Mouse (Mus musculus): Measurements from ENCODE around the gene Cnpy4. TPM values are rescaled to one million over a fixed set of nuclear protein-coding genes. Genes with fewer than 3 reads are reported as not detected.
A peak's percentile ranks its signal among the peaks of the same experiment; 100 is the strongest.

The Cnpy4 gene
- 51.4 and 56.7 TPM in 2 replicates for polyA plus RNA-seq (2016; fragmentation: Nextera tagmentation; extraction: Ambion mirVana)

- H3K4me3 ChIP-seq = peak within 1 kb of the TSS; percentile 78
- H3K36me3 ChIP-seq (replicated peaks) = peaks cover 61% of the 10 kb centered on the region
- no peaks in the 10 kb centered on the region for H3K27me3 ChIP-seq (ENCODE audit: poor library complexity, severe bottlenecking)
- DNase-seq (ENCODE audit: extremely low spot score, low spot score) = peak; percentile 78
- peaks cover 16% of the 10 kb centered on the region for H3K4me1 ChIP-seq
- peak within 1 kb of the TSS; percentile 93 for H3K27ac ChIP-seq
- H3K9me3 ChIP-seq = no peaks in the 10 kb centered on the region
- under 1% methylated on average over 31 of the region's 31 CpGs for WGBS
Observed at GRCm38 (mm10) chr5:138186950-138187638, at the start of gene Cnpy4, which contains the start of gene Taf6. Gene Cnpy4, plus strand, starts transcription at chr5:138187485. Gene Taf6, minus strand, starts transcription at chr5:138187451.

GRCm38 (mm10) chr5:138137935-138138549 lies 49.2 kb upstream of the Cnpy4 start:
- Histone ChIP-seq H3K4me1 (no peaks in the 10 kb centered on the region), H3K27me3 (ENCODE audit: poor library complexity, severe bottlenecking) (no peaks in the 10 kb centered on the region), H3K4me3 (no peak overlapping the region), H3K9me3 (no peaks in the 10 kb centered on the region), H3K27ac (no peak overlapping the region), H3K36me3 (replicated peaks) (peaks cover 57% of the 10 kb centered on the region)
- DNase-seq (ENCODE audit: extremely low spot score, low spot score) = no peak
- 67% methylated on average over 8 of the region's 8 CpGs for WGBS

- H3K27ac ChIP-seq = no peak overlapping the region
- WGBS = 81% methylated on average over 4 of the region's 4 CpGs
- no peaks in the 10 kb centered on the region; the same call in 1 of the 2 replicates for H3K9me3 ChIP-seq
- H3K4me1 ChIP-seq = no peaks in the 10 kb centered on the region
- no peak for DNase-seq (ENCODE audit: extremely low spot score, low spot score)
- H3K36me3 ChIP-seq (replicated peaks) = peaks cover 57% of the 10 kb centered on the region
- H3K4me3 ChIP-seq = no peak overlapping the region
- no peaks in the 10 kb centered on the region for H3K27me3 ChIP-seq (ENCODE audit: poor library complexity, severe bottlenecking)
Observed at GRCm38 (mm10) chr5:138138585-138138984, 48.7 kb upstream of the Cnpy4 start.

- H3K4me1 ChIP-seq = peaks cover 12% of the 10 kb centered on the region
- no peak for DNase-seq (ENCODE audit: extremely low spot score, low spot score)
- peak overlapping the region; percentile 98 for H3K27ac ChIP-seq
- peak overlapping the region; percentile 86 for H3K4me3 ChIP-seq
- no peaks in the 10 kb centered on the region for H3K27me3 ChIP-seq (ENCODE audit: poor library complexity, severe bottlenecking)
- H3K9me3 ChIP-seq = no peaks in the 10 kb centered on the region
- WGBS = 87% methylated on average over 3 of the region's 3 CpGs
- H3K36me3 ChIP-seq (replicated peaks) = peaks cover 40% of the 10 kb centered on the region
Observed at GRCm38 (mm10) chr5:138154390-138154789, 32.9 kb upstream of the Cnpy4 start.

- peak; percentile 90 for DNase-seq (ENCODE audit: extremely low spot score, low spot score)
- Histone ChIP-seq H3K4me3 (peak within 1 kb of the TSS; percentile 86), H3K27me3 (ENCODE audit: poor library complexity, severe bottlenecking) (no peaks in the 10 kb centered on the region), H3K27ac (peak within 1 kb of the TSS; percentile 98), H3K9me3 (no peaks in the 10 kb centered on the region), H3K4me1 (peaks cover 16% of the 10 kb centered on the region), H3K36me3 (replicated peaks) (peaks cover 34% of the 10 kb centered on the region)
- WGBS = under 1% methylated on average over 31 of the region's 31 CpGs
Observed at GRCm38 (mm10) chr5:138155443-138155976, 31.8 kb upstream of the Cnpy4 start, which contains the start of gene Zfp113. Gene Zfp113, minus strand, starts transcription at chr5:138155744.

GRCm38 (mm10) chr5:138160224-138160762 lies 27.0 kb upstream of the Cnpy4 start:
- Histone ChIP-seq H3K27me3 (ENCODE audit: poor library complexity, severe bottlenecking) (no peaks in the 10 kb centered on the region), H3K4me3 (peak overlapping the region; percentile 80), H3K36me3 (replicated peaks) (peaks cover 33% of the 10 kb centered on the region), H3K9me3 (no peaks in the 10 kb centered on the region), H3K27ac (peak overlapping the region; percentile 91), H3K4me1 (peaks cover 20% of the 10 kb centered on the region)
- WGBS = 72% methylated on average over 7 of the region's 7 CpGs
- DNase-seq (ENCODE audit: extremely low spot score, low spot score) = no peak

GRCm38 (mm10) chr5:138160842-138161665 lies 26.2 kb upstream of the Cnpy4 start, which contains the start of gene Cops6:
Gene Cops6, plus strand, starts transcription at chr5:138161071.
- H3K27ac ChIP-seq = peak within 1 kb of the TSS; percentile 91
- peaks cover 41% of the 10 kb centered on the region for H3K36me3 ChIP-seq (replicated peaks)
- no peaks in the 10 kb centered on the region for H3K27me3 ChIP-seq (ENCODE audit: poor library complexity, severe bottlenecking)
- WGBS = 1% methylated on average over 42 of the region's 42 CpGs
- peak within 1 kb of the TSS; percentile 80 for H3K4me3 ChIP-seq
- peaks cover 26% of the 10 kb centered on the region for H3K4me1 ChIP-seq
- DNase-seq (ENCODE audit: extremely low spot score, low spot score) = peak; percentile 95
- no peaks in the 10 kb centered on the region for H3K9me3 ChIP-seq

GRCm38 (mm10) chr5:138163046-138163445 lies 24.2 kb upstream of the Cnpy4 start:
- 77% methylated on average over 6 of the region's 6 CpGs for WGBS
- no peak overlapping the region for H3K27ac ChIP-seq
- DNase-seq (ENCODE audit: extremely low spot score, low spot score) = no peak
- peaks cover 61% of the 10 kb centered on the region for H3K36me3 ChIP-seq (replicated peaks)
- H3K27me3 ChIP-seq (ENCODE audit: poor library complexity, severe bottlenecking) = no peaks in the 10 kb centered on the region
- no peaks in the 10 kb centered on the region for H3K9me3 ChIP-seq
- peaks cover 31% of the 10 kb centered on the region for H3K4me1 ChIP-seq
- H3K4me3 ChIP-seq = peak overlapping the region; percentile 0; the same call in 1 of the 2 replicates

GRCm38 (mm10) chr5:138163610-138164009 lies 23.7 kb upstream of the Cnpy4 start:
- no peaks in the 10 kb centered on the region for H3K9me3 ChIP-seq
- WGBS = 82% methylated on average over 10 of the region's 10 CpGs
- peaks cover 66% of the 10 kb centered on the region for H3K36me3 ChIP-seq (replicated peaks)
- no peaks in the 10 kb centered on the region for H3K27me3 ChIP-seq (ENCODE audit: poor library complexity, severe bottlenecking)
- no peak overlapping the region for H3K27ac ChIP-seq
- DNase-seq (ENCODE audit: extremely low spot score, low spot score) = no peak
- no peak overlapping the region; the same call in 1 of the 2 replicates for H3K4me3 ChIP-seq
- peaks cover 31% of the 10 kb centered on the region for H3K4me1 ChIP-seq

- Histone ChIP-seq H3K4me3 (peak overlapping the region; percentile 12; the same call in 1 of the 2 replicates), H3K4me1 (peaks cover 38% of the 10 kb centered on the region), H3K27me3 (ENCODE audit: poor library complexity, severe bottlenecking) (no peaks in the 10 kb centered on the region), H3K36me3 (replicated peaks) (peaks cover 84% of the 10 kb centered on the region), H3K27ac (no peak overlapping the region), H3K9me3 (no peaks in the 10 kb centered on the region)
- 87% methylated on average over 8 of the region's 8 CpGs for WGBS
- no peak for DNase-seq (ENCODE audit: extremely low spot score, low spot score)
Observed at GRCm38 (mm10) chr5:138165594-138165993, 21.7 kb upstream of the Cnpy4 start.

- DNase-seq (ENCODE audit: extremely low spot score, low spot score) = peak; percentile 97
- Histone ChIP-seq H3K27ac (peak overlapping the region; percentile 98), H3K9me3 (no peaks in the 10 kb centered on the region), H3K4me1 (peaks cover 42% of the 10 kb centered on the region), H3K4me3 (peak overlapping the region; percentile 85), H3K27me3 (ENCODE audit: poor library complexity, severe bottlenecking) (no peaks in the 10 kb centered on the region), H3K36me3 (replicated peaks) (peaks cover 75% of the 10 kb centered on the region)
- WGBS = under 1% methylated on average over 47 of the region's 47 CpGs
Observed at GRCm38 (mm10) chr5:138170936-138171561, 16.2 kb upstream of the Cnpy4 start.

Data from forebrain, embryonic 10.5 days (tissue).